Mouse (Mus musculus): ENCODE data around the gene Mzt1.

The Mzt1 gene

DNA sequence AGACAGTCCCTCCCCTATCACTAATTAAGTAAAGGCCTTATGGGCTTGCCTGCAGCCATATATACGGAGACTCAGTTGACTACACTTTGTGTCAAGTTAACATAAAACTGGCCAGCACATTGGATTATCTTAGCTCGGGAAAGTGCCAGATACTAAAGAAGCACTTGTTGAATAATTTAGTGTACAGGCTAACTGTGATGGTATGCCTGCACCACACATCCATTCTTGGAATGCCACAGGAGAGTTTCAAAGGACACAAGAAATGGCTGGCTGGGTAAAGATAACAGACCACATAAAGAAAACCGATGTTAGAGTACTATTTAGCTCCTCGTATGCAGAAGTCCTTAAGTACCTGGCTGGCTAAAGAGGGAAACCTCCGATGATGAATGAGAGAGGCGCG is 27.2 kb downstream of the Mzt1 start:
- DNase-seq (ENCODE audit: extremely low spot score, low read depth, low spot score): no peak

DNA sequence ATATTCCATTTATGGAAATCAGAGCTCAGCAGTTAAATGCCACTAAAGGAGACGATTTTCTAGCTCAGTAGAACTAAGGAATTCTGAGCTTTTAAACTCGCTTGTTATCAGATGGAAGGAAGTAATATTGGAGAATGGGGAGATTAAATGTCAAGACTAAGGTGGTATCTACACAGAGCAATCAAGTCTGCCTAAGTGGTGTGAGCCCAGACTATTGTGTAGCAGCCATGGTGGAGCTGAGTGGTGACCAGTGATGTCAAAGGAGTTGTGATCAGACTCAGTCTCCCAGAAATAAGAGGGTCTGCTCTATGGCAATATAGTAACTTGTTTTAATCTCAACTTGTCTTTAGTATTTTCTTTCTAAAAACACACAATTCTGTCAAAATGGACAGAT is 35.0 kb downstream of the Mzt1 start:
- no peak for DNase-seq (ENCODE audit: extremely low spot score, low read depth, low spot score)

DNA sequence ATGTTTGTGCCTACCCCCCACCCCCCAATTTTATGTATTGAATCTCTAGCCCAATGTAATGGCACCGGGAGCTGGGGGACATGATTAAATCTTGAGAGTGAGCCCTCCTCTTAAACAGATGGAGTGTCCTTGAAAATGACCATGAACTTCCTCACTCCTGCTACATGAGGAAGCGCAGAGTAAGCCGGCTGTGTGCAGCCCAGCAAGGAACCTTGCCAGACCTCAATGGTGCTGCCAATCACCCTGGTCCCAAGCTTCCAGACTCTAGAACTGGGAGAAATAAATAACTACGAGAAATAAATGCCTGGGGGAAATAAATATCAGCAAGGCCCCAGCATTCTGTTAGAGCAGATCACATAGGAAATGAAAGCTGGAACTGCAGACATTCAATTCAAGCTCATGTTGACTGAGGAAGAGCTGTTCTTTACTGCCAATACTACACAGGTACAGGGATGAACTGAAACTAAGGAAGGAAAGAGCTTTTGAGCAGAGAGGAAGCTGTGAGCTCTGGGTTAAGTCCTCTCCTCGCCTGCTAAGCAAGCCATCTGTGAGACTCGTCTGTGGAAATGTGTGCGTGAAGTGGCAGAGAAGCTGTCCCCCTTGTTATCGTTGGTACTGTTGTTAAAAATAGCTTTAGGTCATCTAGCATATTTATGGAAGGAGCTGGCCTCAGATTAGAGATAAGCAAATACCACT is 35.6 kb downstream of the Mzt1 start:
- no peak for DNase-seq (ENCODE audit: extremely low spot score, low read depth, low spot score)

DNA sequence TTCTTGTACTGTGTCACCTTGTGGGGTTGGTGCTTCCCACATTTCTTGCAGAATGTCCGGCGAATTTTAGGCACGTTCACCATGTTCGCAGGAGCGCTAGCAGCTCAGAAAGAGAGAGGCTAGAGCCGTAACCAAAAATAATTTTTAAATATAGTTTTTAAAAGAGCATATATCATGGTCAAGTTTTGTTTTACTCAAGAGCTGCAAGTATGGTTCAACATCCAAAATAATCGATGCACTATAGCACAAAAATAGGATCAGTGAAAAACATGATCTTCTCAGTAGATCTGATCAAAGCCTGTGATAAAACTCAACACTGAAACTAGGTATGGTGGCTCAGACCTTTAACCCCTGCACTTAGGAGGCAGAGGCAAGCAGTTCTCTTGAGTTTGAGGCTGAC is 51.7 kb downstream of the Mzt1 start, which contains the start of gene Rpl36a-ps1:
Gene Rpl36a-ps1 (minus strand): TSS at position 101 of the 400 bp plus-strand sequence.
- DNase-seq (ENCODE audit: extremely low spot score, low read depth, low spot score): no peak

DNA sequence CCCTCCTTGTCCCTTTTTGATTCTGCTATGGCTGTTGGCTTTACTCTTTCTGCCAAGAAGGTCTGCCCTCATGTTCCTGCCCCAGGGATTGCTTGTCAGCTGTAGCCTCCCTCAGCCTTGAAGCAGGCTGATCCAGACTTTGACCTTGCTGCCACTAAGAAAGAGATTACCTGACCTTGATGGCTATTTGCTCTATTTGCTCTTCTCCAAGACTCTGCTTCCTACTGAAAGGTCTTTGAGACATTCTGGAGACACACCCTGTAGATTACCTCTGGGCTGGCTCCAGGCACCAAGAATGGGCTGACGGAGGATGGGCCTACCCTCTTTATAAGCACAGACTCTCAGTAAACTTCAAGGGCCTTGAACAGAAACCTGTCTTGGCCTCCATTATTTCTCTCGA is 53.5 kb downstream of the Mzt1 start:
- DNase-seq (ENCODE audit: extremely low spot score, low read depth, low spot score): no peak

DNA sequence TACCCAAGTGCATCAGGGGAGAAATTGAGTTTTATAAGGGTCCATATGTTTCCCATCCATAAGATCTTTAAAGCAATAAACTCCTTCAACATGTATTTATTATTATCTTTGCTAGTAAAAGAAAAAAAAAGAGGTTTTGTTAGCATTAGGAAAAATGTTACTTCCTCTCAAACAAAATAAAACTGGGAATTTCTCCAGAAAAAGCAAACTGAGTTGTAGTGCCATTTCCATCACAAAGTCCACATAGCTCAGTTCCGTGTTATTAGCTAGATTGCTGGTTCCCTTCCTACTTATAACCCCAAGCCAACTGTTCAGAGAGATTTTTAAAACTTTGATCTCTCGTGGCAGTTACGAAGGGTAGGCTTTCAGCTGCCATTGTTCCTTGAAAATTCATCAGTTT is 55.3 kb downstream of the Mzt1 start:
- DNase-seq (ENCODE audit: extremely low spot score, low read depth, low spot score): no peak

DNA sequence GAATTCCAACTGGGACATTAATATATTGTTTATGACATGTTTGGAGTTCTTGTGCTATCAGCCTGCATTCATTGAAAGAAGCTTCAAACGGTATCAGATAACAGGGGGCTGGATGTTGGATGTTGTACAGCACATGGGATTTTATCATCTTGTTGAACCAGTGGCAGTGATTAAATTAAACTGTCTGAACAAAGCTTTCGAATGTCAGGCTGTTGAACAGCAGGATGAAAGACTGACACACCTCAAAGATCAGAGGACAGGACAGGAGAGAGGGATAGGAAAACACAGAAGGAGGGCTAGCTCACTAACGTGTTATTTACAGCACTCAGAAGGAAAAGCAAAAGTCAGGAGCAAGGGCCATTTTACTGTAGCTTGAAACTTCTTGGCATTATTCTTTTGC is 56.1 kb downstream of the Mzt1 start:
- DNase-seq (ENCODE audit: extremely low spot score, low read depth, low spot score): peak; percentile 6
